Mouse (Mus musculus) heart, adult 2 months (tissue): Measurements from ENCODE around the gene Gm20489.

ENCODE experiments used
- CTCF ChIP-seq: fragments of 200-600 bp; IDR thresholded peaks from 2 replicates; pipeline ENCODE4 v1.8.1; 2022; ENCODE audit warnings: antibody characterized with exemption, mild to moderate bottlenecking, moderate library complexity
- EP300 ChIP-seq: fragments of 200-500 bp; IDR thresholded peaks from 2 replicates; pipeline ENCODE4 v1.6.1; 2011; ENCODE audit warnings: low read depth, low read length, control low read depth; ENCODE audit not compliant: insufficient read depth
- POLR2A ChIP-seq: fragments of 200-500 bp; IDR thresholded peaks from 2 replicates; pipeline ENCODE4 v1.6.1; 2011; ENCODE audit warnings: mild to moderate bottlenecking, low read depth, low read length, control low read depth; ENCODE audit not compliant: insufficient read depth

DNA sequence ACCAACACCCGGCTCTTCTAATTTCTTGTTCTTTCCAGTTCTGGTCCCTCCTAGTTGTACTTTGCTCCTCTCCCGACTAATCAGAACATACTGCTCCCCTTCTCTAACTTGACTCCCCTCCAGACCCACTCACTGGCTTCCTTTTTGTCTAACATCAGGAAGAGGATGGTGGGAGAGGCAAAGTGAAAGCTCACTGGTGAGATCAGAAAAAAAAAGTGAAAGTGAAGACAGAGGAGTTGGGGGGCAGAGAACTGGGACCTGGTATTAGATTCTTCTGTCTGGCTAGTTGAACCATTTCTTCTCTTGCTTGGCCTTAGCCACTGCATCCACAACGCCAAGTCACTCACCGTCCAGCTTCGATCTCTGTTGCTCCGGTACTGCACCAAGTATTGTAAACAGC is 2.2 kb downstream of the Gm20489 start:
- TF ChIP-seq EP300 = no peak
- no peak for TF ChIP-seq CTCF
- TF ChIP-seq POLR2A = no peak
